Mouse (Mus musculus): Measurements from ENCODE around the gene Cisd3. TPM values are rescaled to one million over a fixed set of nuclear protein-coding genes. Genes with fewer than 3 reads are reported as not detected.

The Cisd3 gene
- polyA plus RNA-seq, 1 experiment: 149 TPM

GRCm38 (mm10) chr11:97664339-97664665 lies 21.3 kb upstream of the Cisd3 start:
- H3K4me1 ChIP-seq (ENCODE audit: control insufficient read depth, insufficient read depth, low read length): peaks cover 10% of the 10 kb centered on the region; the same call in 1 of the 2 replicates
- peak overlapping the region; percentile 83 for H3K4me3 ChIP-seq (ENCODE audit: insufficient read depth, low read depth, low read length)
- 0% methylated on average over 8 of the region's 8 CpGs for WGBS
- peak overlapping the region; percentile 37 for H3K27ac ChIP-seq (ENCODE audit: insufficient read depth, low read depth, low read length)
- H3K27me3 ChIP-seq (replicated peaks; ENCODE audit: control insufficient read depth, insufficient read depth, low read length): no peaks in the 10 kb centered on the region
- no peak for DNase-seq
- no peaks in the 10 kb centered on the region for H3K36me3 ChIP-seq (ENCODE audit: control insufficient read depth, insufficient read depth, low read length)
- no peak for TF ChIP-seq CTCF (conservative IDR thresholded peaks at IDR 0.05; ENCODE audit: insufficient read depth, insufficient read length, low read depth, low read length)
- TF ChIP-seq POLR2A (IDR thresholded peaks at IDR 0.05; ENCODE audit: low read depth, low read length): no peak

GRCm38 (mm10) chr11:97664771-97665240 lies 20.8 kb upstream of the Cisd3 start:
- no peak; the same call in 1 of the 2 replicates for TF ChIP-seq CTCF (conservative IDR thresholded peaks at IDR 0.05; ENCODE audit: insufficient read depth, insufficient read length, low read depth, low read length)
- no peak for TF ChIP-seq POLR2A (IDR thresholded peaks at IDR 0.05; ENCODE audit: low read depth, low read length)
- Histone ChIP-seq H3K27ac (ENCODE audit: insufficient read depth, low read depth, low read length) (no peak overlapping the region), H3K27me3 (replicated peaks; ENCODE audit: control insufficient read depth, insufficient read depth, low read length) (no peaks in the 10 kb centered on the region), H3K36me3 (ENCODE audit: control insufficient read depth, insufficient read depth, low read length) (no peaks in the 10 kb centered on the region), H3K4me1 (ENCODE audit: control insufficient read depth, insufficient read depth, low read length) (peaks cover 13% of the 10 kb centered on the region; the same call in 1 of the 2 replicates), H3K4me3 (ENCODE audit: insufficient read depth, low read depth, low read length) (peak overlapping the region; percentile 7)
- WGBS: 22% methylated on average over 6 of the region's 6 CpGs
- no peak for DNase-seq

- no peaks in the 10 kb centered on the region for H3K36me3 ChIP-seq (ENCODE audit: control insufficient read depth, insufficient read depth, low read length)
- no peak overlapping the region for H3K4me3 ChIP-seq (ENCODE audit: insufficient read depth, low read depth, low read length)
- H3K27me3 ChIP-seq (replicated peaks; ENCODE audit: control insufficient read depth, insufficient read depth, low read length): no peaks in the 10 kb centered on the region
- H3K27ac ChIP-seq (ENCODE audit: insufficient read depth, low read depth, low read length): no peak overlapping the region
- TF ChIP-seq CTCF (conservative IDR thresholded peaks at IDR 0.05; ENCODE audit: insufficient read depth, insufficient read length, low read depth, low read length) (no peak), POLR2A (IDR thresholded peaks at IDR 0.05; ENCODE audit: low read depth, low read length) (no peak)
- 82% methylated on average over 13 of the region's 13 CpGs for WGBS
- no peak for DNase-seq
- H3K4me1 ChIP-seq (ENCODE audit: control insufficient read depth, insufficient read depth, low read length): peaks cover 13% of the 10 kb centered on the region; the same call in 1 of the 2 replicates
These were observed 20.2 kb upstream of the Cisd3 start for GRCm38 (mm10) chr11:97665431-97665830.

- 91% methylated on average over 7 of the region's 7 CpGs for WGBS
- Histone ChIP-seq H3K36me3 (ENCODE audit: control insufficient read depth, insufficient read depth, low read length) (no peaks in the 10 kb centered on the region), H3K4me3 (ENCODE audit: insufficient read depth, low read depth, low read length) (no peak overlapping the region), H3K27me3 (replicated peaks; ENCODE audit: control insufficient read depth, insufficient read depth, low read length) (no peaks in the 10 kb centered on the region), H3K27ac (ENCODE audit: insufficient read depth, low read depth, low read length) (no peak overlapping the region), H3K4me1 (ENCODE audit: control insufficient read depth, insufficient read depth, low read length) (peaks cover 6% of the 10 kb centered on the region; the same call in 1 of the 2 replicates)
- no peak for DNase-seq
- TF ChIP-seq CTCF (conservative IDR thresholded peaks at IDR 0.05; ENCODE audit: insufficient read depth, insufficient read length, low read depth, low read length): 0 out of 2 replicates have a peak, but pooled peaks have one; percentile 9
- TF ChIP-seq POLR2A (IDR thresholded peaks at IDR 0.05; ENCODE audit: low read depth, low read length): no peak
These were observed 19.4 kb upstream of the Cisd3 start for GRCm38 (mm10) chr11:97666221-97666620.

GRCm38 (mm10) chr11:97666794-97667193 lies 18.8 kb upstream of the Cisd3 start:
- no peak overlapping the region for H3K27ac ChIP-seq (ENCODE audit: insufficient read depth, low read depth, low read length)
- TF ChIP-seq POLR2A (IDR thresholded peaks at IDR 0.05; ENCODE audit: low read depth, low read length) (no peak), CTCF (conservative IDR thresholded peaks at IDR 0.05; ENCODE audit: insufficient read depth, insufficient read length, low read depth, low read length) (no peak)
- 92% methylated on average over 15 of the region's 15 CpGs for WGBS
- no peaks in the 10 kb centered on the region for H3K27me3 ChIP-seq (replicated peaks; ENCODE audit: control insufficient read depth, insufficient read depth, low read length)
- DNase-seq: no peak
- H3K36me3 ChIP-seq (ENCODE audit: control insufficient read depth, insufficient read depth, low read length): no peaks in the 10 kb centered on the region
- H3K4me3 ChIP-seq (ENCODE audit: insufficient read depth, low read depth, low read length): no peak overlapping the region
- H3K4me1 ChIP-seq (ENCODE audit: control insufficient read depth, insufficient read depth, low read length): peaks cover 6% of the 10 kb centered on the region; the same call in 1 of the 2 replicates

DNA sequence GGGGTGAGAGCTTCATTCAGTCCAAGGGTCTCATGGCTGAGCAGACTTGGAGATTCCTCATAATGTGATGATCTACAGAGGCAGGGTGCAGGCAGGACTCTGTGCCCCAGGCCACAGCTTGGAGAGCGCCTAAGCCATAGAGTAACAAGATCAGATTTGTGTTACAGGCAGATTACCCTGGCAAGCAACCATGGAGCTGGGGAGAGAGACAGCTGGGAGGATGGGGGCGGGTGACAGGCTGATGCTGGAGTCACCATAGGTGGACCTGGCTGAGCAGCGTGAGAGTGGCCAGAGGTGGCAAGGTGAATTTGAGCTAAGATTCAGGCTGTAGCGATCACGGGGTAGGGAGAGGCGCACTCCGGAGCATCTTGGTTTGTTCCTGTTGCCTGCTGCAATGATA lies 17.5 kb upstream of the Cisd3 start:
- DNase-seq: no peak
- Histone ChIP-seq H3K36me3 (ENCODE audit: control insufficient read depth, insufficient read depth, low read length) (no peaks in the 10 kb centered on the region), H3K27me3 (replicated peaks; ENCODE audit: control insufficient read depth, insufficient read depth, low read length) (no peaks in the 10 kb centered on the region), H3K4me3 (ENCODE audit: insufficient read depth, low read depth, low read length) (no peak overlapping the region), H3K27ac (ENCODE audit: insufficient read depth, low read depth, low read length) (no peak overlapping the region), H3K4me1 (ENCODE audit: control insufficient read depth, insufficient read depth, low read length) (peaks cover 6% of the 10 kb centered on the region; the same call in 1 of the 2 replicates)
- WGBS: 92% methylated on average over 7 of the region's 7 CpGs
- no peak for TF ChIP-seq POLR2A (IDR thresholded peaks at IDR 0.05; ENCODE audit: low read depth, low read length)
- no peak for TF ChIP-seq CTCF (conservative IDR thresholded peaks at IDR 0.05; ENCODE audit: insufficient read depth, insufficient read length, low read depth, low read length)

GRCm38 (mm10) chr11:97669268-97669667 lies 16.4 kb upstream of the Cisd3 start:
- Histone ChIP-seq H3K4me1 (ENCODE audit: control insufficient read depth, insufficient read depth, low read length) (peaks cover 6% of the 10 kb centered on the region; the same call in 1 of the 2 replicates), H3K4me3 (ENCODE audit: insufficient read depth, low read depth, low read length) (no peak overlapping the region)

More at GRCm38 (mm10) chr11:97669268-97669667, 16.4 kb upstream of the Cisd3 start:
- DNase-seq: no peak
- WGBS: 62% methylated on average over 15 of the region's 15 CpGs
- no peak for TF ChIP-seq POLR2A (IDR thresholded peaks at IDR 0.05; ENCODE audit: low read depth, low read length)
- TF ChIP-seq CTCF (conservative IDR thresholded peaks at IDR 0.05; ENCODE audit: insufficient read depth, insufficient read length, low read depth, low read length): no peak
- no peak overlapping the region for H3K27ac ChIP-seq (ENCODE audit: insufficient read depth, low read depth, low read length)
- peaks cover under 1% of the 10 kb centered on the region for H3K36me3 ChIP-seq (ENCODE audit: control insufficient read depth, insufficient read depth, low read length)
- H3K27me3 ChIP-seq (replicated peaks; ENCODE audit: control insufficient read depth, insufficient read depth, low read length): no peaks in the 10 kb centered on the region

All from kidney, adult 2 months (tissue).